Mouse (Mus musculus): ENCODE measurements at regions not wholly inside any gene's neighbourhood (a gene's known extent, or its start where the extent isn't known, plus 50 kb on each side); places are given as distances from the start of the nearest gene placed in this dataset.

DNA sequence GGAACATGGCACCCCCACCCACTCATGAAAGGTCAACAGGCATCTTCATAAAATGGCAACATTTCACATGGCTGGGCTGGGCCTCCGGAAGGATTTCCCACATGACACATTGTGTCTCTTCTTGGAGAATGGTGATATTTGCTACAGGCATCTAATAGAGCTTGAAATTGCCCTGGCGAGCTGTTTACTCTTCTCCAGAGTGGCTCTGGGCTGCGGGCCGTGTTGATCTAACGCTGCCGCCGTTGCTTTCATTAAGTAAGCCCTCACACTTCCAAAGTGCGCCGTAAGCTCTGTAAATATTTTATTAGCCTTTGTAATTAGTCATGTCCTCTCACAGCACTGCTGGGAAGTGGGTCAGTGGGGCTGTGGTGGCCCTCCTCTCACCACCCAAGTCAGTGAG lies 164.4 kb upstream of the Ctnnb1 start:
- no peaks in the 10 kb centered on the region for H3K36me3 ChIP-seq (ENCODE audit: insufficient read depth)
- no peaks in the 10 kb centered on the region for H3K9me3 ChIP-seq (ENCODE audit: low read depth, low read length)
- no peak for TF ChIP-seq CTCF (IDR thresholded peaks at IDR 0.05; ENCODE audit: low read depth)
- H3K27ac ChIP-seq (ENCODE audit: low read depth): peak overlapping the region; percentile 45; the same call in 1 of the 2 replicates
- peaks cover 11% of the 10 kb centered on the region; the same call in 1 of the 2 replicates for H3K4me1 ChIP-seq (ENCODE audit: insufficient read depth)
- no peak overlapping the region for H3K4me2 ChIP-seq
- DNase-seq: peak; percentile 58
- 33% methylated on average over 9 of the region's 9 CpGs for WGBS
- H3K4me3 ChIP-seq (ENCODE audit: low read depth, low read length): no peak overlapping the region
- no peak overlapping the region for H3K9ac ChIP-seq
- ATAC-seq (ENCODE audit: insufficient read depth): peak; percentile 59; the same call in 1 of the 2 replicates
- H3K27me3 ChIP-seq (ENCODE audit: insufficient read depth, low read length): no peaks in the 10 kb centered on the region

- Histone ChIP-seq H3K4me3 (ENCODE audit: low read depth, low read length) (no peak overlapping the region), H3K9ac (no peak overlapping the region), H3K4me2 (no peak overlapping the region), H3K27me3 (ENCODE audit: insufficient read depth, low read length) (no peaks in the 10 kb centered on the region), H3K4me1 (ENCODE audit: insufficient read depth) (peaks cover 11% of the 10 kb centered on the region; the same call in 1 of the 2 replicates), H3K36me3 (ENCODE audit: insufficient read depth) (no peaks in the 10 kb centered on the region), H3K9me3 (ENCODE audit: low read depth, low read length) (no peaks in the 10 kb centered on the region), H3K27ac (ENCODE audit: low read depth) (no peak overlapping the region)
- 35% methylated on average over 4 of the region's 4 CpGs for WGBS
- peak; percentile 78 for DNase-seq
- no peak for TF ChIP-seq CTCF (IDR thresholded peaks at IDR 0.05; ENCODE audit: low read depth)
- ATAC-seq (ENCODE audit: insufficient read depth): peak; percentile 60
Measured at GRCm38 (mm10) chr9:120765292-120765691, 163.7 kb upstream of the Ctnnb1 start.

GRCm38 (mm10) chr9:120766881-120767280 lies 162.1 kb upstream of the Ctnnb1 start:
- no peak for ATAC-seq (ENCODE audit: insufficient read depth)
- Histone ChIP-seq H3K27me3 (ENCODE audit: insufficient read depth, low read length) (no peaks in the 10 kb centered on the region), H3K27ac (ENCODE audit: low read depth) (no peak overlapping the region), H3K9me3 (ENCODE audit: low read depth, low read length) (no peaks in the 10 kb centered on the region), H3K4me1 (ENCODE audit: insufficient read depth) (peaks cover 17% of the 10 kb centered on the region), H3K4me3 (ENCODE audit: low read depth, low read length) (no peak overlapping the region), H3K9ac (no peak overlapping the region), H3K36me3 (ENCODE audit: insufficient read depth) (no peaks in the 10 kb centered on the region), H3K4me2 (no peak overlapping the region)
- no peak for TF ChIP-seq CTCF (IDR thresholded peaks at IDR 0.05; ENCODE audit: low read depth)
- DNase-seq: no peak
- WGBS: 69% methylated on average over 2 of the region's 2 CpGs

GRCm38 (mm10) chr9:120767396-120767795 lies 161.6 kb upstream of the Ctnnb1 start:
- H3K9ac ChIP-seq: no peak overlapping the region
- TF ChIP-seq CTCF (IDR thresholded peaks at IDR 0.05; ENCODE audit: low read depth): no peak
- H3K36me3 ChIP-seq (ENCODE audit: insufficient read depth): no peaks in the 10 kb centered on the region
- H3K9me3 ChIP-seq (ENCODE audit: low read depth, low read length): no peaks in the 10 kb centered on the region
- no peak overlapping the region for H3K27ac ChIP-seq (ENCODE audit: low read depth)
- 74% methylated on average over 4 of the region's 4 CpGs for WGBS
- peaks cover 17% of the 10 kb centered on the region for H3K4me1 ChIP-seq (ENCODE audit: insufficient read depth)
- H3K27me3 ChIP-seq (ENCODE audit: insufficient read depth, low read length): no peaks in the 10 kb centered on the region
- H3K4me2 ChIP-seq: no peak overlapping the region
- H3K4me3 ChIP-seq (ENCODE audit: low read depth, low read length): no peak overlapping the region
- no peak for DNase-seq
- ATAC-seq (ENCODE audit: insufficient read depth): no peak

DNA sequence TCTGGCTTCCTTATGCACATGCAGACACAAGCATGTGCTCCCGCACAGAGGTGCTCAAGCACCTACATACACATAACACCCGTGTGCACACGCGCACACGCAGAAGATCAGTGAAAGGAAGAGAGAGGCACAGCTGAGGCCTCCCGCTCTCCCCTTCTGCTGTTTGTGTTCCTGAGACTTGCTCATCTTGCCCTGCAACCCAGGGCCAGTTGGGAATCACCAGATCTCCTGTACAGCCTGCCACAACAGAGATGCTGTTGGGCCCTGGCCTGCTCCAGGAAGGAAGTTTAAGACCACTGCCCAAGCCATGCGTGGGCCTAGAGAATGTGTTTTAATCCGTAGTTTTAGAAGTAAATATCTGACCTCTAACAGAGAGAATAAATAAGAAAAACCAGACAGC lies 160.0 kb upstream of the Ctnnb1 start:
- Histone ChIP-seq H3K9me3 (ENCODE audit: low read depth, low read length) (no peaks in the 10 kb centered on the region), H3K27ac (ENCODE audit: low read depth) (no peak overlapping the region), H3K4me3 (ENCODE audit: low read depth, low read length) (no peak overlapping the region), H3K9ac (no peak overlapping the region), H3K27me3 (ENCODE audit: insufficient read depth, low read length) (no peaks in the 10 kb centered on the region), H3K36me3 (ENCODE audit: insufficient read depth) (no peaks in the 10 kb centered on the region), H3K4me2 (no peak overlapping the region), H3K4me1 (ENCODE audit: insufficient read depth) (peaks cover 17% of the 10 kb centered on the region)
- 65% methylated on average over 8 of the region's 8 CpGs for WGBS
- DNase-seq (no peak), ATAC-seq (ENCODE audit: insufficient read depth) (no peak)
- TF ChIP-seq CTCF (IDR thresholded peaks at IDR 0.05; ENCODE audit: low read depth): no peak

DNA sequence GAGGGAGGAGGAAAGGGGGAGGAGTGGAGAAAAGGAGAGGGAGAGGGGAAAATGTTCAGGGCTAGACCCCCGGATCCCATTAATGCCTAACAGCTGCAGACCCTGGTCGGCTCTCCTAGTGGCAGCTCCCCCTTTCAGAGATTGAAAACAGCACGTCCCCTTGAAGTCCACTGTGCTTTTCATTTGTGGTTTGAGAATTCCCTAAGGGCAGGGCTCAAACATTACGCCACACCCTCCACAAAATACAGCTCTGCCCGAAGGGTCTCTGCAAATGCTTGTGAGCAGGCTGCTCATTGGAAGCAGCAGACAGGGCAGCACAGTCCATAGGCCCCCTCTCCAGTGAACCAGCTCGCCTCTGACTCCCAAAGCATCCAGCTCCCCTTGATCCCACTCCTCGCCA lies 159.3 kb upstream of the Ctnnb1 start:
- no peak for TF ChIP-seq CTCF (IDR thresholded peaks at IDR 0.05; ENCODE audit: low read depth)
- Histone ChIP-seq H3K4me3 (ENCODE audit: low read depth, low read length) (no peak overlapping the region), H3K4me1 (ENCODE audit: insufficient read depth) (peaks cover 12% of the 10 kb centered on the region), H3K4me2 (no peak overlapping the region), H3K36me3 (ENCODE audit: insufficient read depth) (no peaks in the 10 kb centered on the region), H3K9ac (no peak overlapping the region), H3K9me3 (ENCODE audit: low read depth, low read length) (no peaks in the 10 kb centered on the region), H3K27me3 (ENCODE audit: insufficient read depth, low read length) (no peaks in the 10 kb centered on the region), H3K27ac (ENCODE audit: low read depth) (no peak overlapping the region; the same call in 1 of the 2 replicates)
- ATAC-seq (ENCODE audit: insufficient read depth): 0 out of 2 replicates have a peak, but pooled peaks have one; percentile 23
- WGBS: 28% methylated on average over 7 of the region's 7 CpGs
- no peak for DNase-seq

GRCm38 (mm10) chr9:120770886-120771285 lies 158.1 kb upstream of the Ctnnb1 start:
- no peak for TF ChIP-seq CTCF (IDR thresholded peaks at IDR 0.05; ENCODE audit: low read depth)
- H3K4me2 ChIP-seq: no peak overlapping the region
- WGBS: 24% methylated on average over 1 of the region's 1 CpGs

More at GRCm38 (mm10) chr9:120770886-120771285, 158.1 kb upstream of the Ctnnb1 start:
- Histone ChIP-seq H3K27me3 (ENCODE audit: insufficient read depth, low read length) (no peaks in the 10 kb centered on the region), H3K36me3 (ENCODE audit: insufficient read depth) (no peaks in the 10 kb centered on the region), H3K4me3 (ENCODE audit: low read depth, low read length) (no peak overlapping the region), H3K27ac (ENCODE audit: low read depth) (peak overlapping the region; percentile 52; the same call in 1 of the 2 replicates), H3K9me3 (ENCODE audit: low read depth, low read length) (no peaks in the 10 kb centered on the region), H3K9ac (no peak overlapping the region), H3K4me1 (ENCODE audit: insufficient read depth) (peaks cover 13% of the 10 kb centered on the region)
- DNase-seq: no peak
- ATAC-seq (ENCODE audit: insufficient read depth): peak; percentile 48; the same call in 1 of the 2 replicates
